Comparison of ENCODE assay signal across 9 mouse cellular contexts in the genomic region with DNA sequence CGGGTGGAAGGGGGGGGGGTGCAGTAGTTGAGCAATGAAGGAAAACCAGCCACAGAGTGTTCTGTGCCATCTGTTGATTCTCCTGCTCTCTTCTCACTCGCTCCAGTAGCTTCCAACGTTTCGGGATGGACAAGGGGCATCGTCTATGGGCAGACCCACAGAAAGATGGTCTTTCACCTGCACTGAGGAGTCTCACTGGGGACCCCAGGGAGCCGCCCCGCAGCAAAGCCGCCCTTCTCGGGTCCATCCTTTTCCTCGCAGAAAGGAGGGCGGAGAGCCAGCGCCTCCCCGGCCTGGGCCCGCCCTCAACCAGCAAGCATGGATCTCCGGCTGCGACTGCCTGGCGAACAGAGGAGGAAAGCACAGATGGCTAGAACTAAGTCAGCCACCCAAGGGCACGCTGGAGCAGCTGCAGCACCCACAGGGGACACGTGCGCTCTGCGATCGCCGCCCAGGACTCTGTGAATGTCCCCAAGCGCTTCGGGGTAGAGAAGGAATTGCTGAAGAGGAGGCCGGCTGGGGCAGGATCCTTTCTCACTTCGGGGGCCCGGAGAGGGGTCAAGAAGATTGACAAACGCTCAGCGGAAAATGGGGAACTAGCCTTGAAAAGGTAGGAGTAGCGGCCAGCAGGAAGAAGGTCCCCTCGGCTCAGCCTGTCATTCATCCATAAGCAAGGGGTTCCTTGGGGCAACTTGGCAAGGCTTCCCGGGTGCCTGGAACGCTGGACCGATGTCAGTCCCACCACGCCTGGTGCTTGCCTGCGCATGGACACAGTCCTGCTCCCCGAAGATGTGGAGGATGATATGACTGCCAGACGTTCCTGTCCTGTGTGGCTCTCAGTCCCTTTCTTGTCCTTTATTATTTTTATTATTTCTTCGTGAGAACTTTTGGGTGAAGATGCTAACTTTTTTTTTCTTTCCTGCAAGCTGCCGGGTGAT. TPM values are rescaled to one million over a fixed set of nuclear protein-coding genes. Genes with fewer than 3 reads are reported as not detected.
DNase-seq lines count a peak whose midpoint lies in the region; ATAC-seq and TF ChIP-seq lines count a peak whose summit lies in the region.
"Had no signal": no experiment of that assay in that cellular context is flagged by ENCODE, and none has a peak within 500 bp of the region (broad histone marks: within the 10 kb centered on the region; RNA-seq: fewer than 3 reads in every experiment).

A gene (plus strand): TSS at position 117 of the 938 bp plus-strand sequence.

- 14% methylated on average over 37 of the region's 41 CpGs for WGBS in embryonic facial prominence, embryonic 14.5 days
- 14% methylated on average over 41 of the region's 41 CpGs for WGBS in heart, embryonic 10.5 days
- 11% methylated on average over 41 of the region's 41 CpGs for WGBS in lung, adult 2 months

- peak within 1 kb of the TSS; percentile 77 for H3K9ac ChIP-seq in embryonic facial prominence, embryonic 14.5 days (ENCODE audit: low read depth, low read length)

- 0 out of 2 replicates have a peak, but pooled peaks cover 4% of the 10 kb centered on the region for H3K4me1 ChIP-seq in embryonic facial prominence, embryonic 14.5 days (ENCODE audit: control insufficient read depth, insufficient read depth, low read length)
- H3K4me1 ChIP-seq in heart, embryonic 10.5 days = peaks cover 9% of the 10 kb centered on the region; the same call in 1 of the 2 replicates
- no peaks in the 10 kb centered on the region for H3K4me1 ChIP-seq in lung, adult 2 months (ENCODE audit: control insufficient read depth, insufficient read depth, low read length)

- no peak for TF ChIP-seq POLR2A in lung, adult 2 months (IDR thresholded peaks at IDR 0.05; ENCODE audit: borderline replicate concordance, extremely low read depth, low read depth, low read length)

- no peaks in the 10 kb centered on the region for H3K36me3 ChIP-seq in embryonic facial prominence, embryonic 14.5 days (ENCODE audit: control insufficient read depth, insufficient read depth, low read length)
- H3K36me3 ChIP-seq in heart, embryonic 10.5 days = no peaks in the 10 kb centered on the region
- H3K36me3 ChIP-seq: G1E had no signal

- TF ChIP-seq CTCF in lung, adult 2 months (IDR thresholded peaks at IDR 0.05; ENCODE audit: insufficient read depth, low read length) = no peak

- peak within 1 kb of the TSS; percentile 51 for H3K4me3 ChIP-seq in embryonic facial prominence, embryonic 14.5 days (ENCODE audit: low read depth, low read length)
- peak within 1 kb of the TSS; percentile 65 for H3K4me3 ChIP-seq in heart, embryonic 10.5 days
- peak within 1 kb of the TSS; percentile 57 for H3K4me3 ChIP-seq in lung, adult 2 months (replicated peaks; ENCODE audit: extremely low read depth, low read depth, low read length)

- peak; percentile 91 for ATAC-seq in embryonic facial prominence, embryonic 14.5 days (ENCODE audit: low read depth)

- H3K27ac ChIP-seq in embryonic facial prominence, embryonic 14.5 days (replicated peaks; ENCODE audit: low read depth, low read length) = no peak within 1 kb of the TSS
- H3K27ac ChIP-seq in heart, embryonic 10.5 days = peak within 1 kb of the TSS; percentile 78

- DNase-seq in layer of hippocampus, adult 11-12 months (ENCODE audit: low spot score) = peak; percentile 40
- DNase-seq in layer of hippocampus, adult 9-10 months (ENCODE audit: low spot score) = no peak
- DNase-seq in embryonic facial prominence, embryonic 14.5 days (ENCODE audit: low spot score) = peak; percentile 75
- no peak for DNase-seq in heart, embryonic 10.5 days (ENCODE audit: low spot score)
- DNase-seq in kidney, postnatal 25 days = peak; percentile 14 to 53
- DNase-seq in lung, adult 2 months = peak; percentile 14
- peak; percentile 43 for DNase-seq in ovary, postnatal 14 days (ENCODE audit: low spot score)
- DNase-seq in thymus, postnatal 0 days (ENCODE audit: low spot score) = no peak

- H3K9me3 ChIP-seq in embryonic facial prominence, embryonic 14.5 days (ENCODE audit: control insufficient read depth, low read length) = no peaks in the 10 kb centered on the region
- H3K9me3 ChIP-seq in heart, embryonic 10.5 days = no peaks in the 10 kb centered on the region

- no peaks in the 10 kb centered on the region for H3K27me3 ChIP-seq in embryonic facial prominence, embryonic 14.5 days (replicated peaks; ENCODE audit: control insufficient read depth, insufficient read depth, low read length)
- peaks cover 26% of the 10 kb centered on the region; the same call in 1 of the 2 replicates for H3K27me3 ChIP-seq in heart, embryonic 10.5 days (ENCODE audit: insufficient read depth, poor library complexity, severe bottlenecking)

- peak within 1 kb of the TSS; percentile 92 for H3K4me2 ChIP-seq in embryonic facial prominence, embryonic 14.5 days (ENCODE audit: low read depth, low read length)

RNA-seq across cellular contexts. Expression of the gene that starts here (rescaled TPM):
- 5.0 and 5.6 TPM in 2 replicates for polyA plus RNA-seq in embryonic facial prominence, embryonic 14.5 days (2014; fragmentation: Nextera tagmentation; extraction: Ambion mirVana)
- 0.25 TPM in 1 of 2 replicates, not detected in the other for polyA plus RNA-seq in heart, embryonic 10.5 days (2016; fragmentation: Nextera tagmentation; extraction: Ambion mirVana)
- 0.76 and 0.91 TPM in 2 replicates for polyA plus RNA-seq in lung, adult 2 months (2012; rRNA removed)
- 0.26 and 0.27 TPM in 2 replicates for polyA plus RNA-seq in thymus, postnatal 0 days (2015; fragmentation: Nextera tagmentation; extraction: Ambion mirVana)
- polyA plus RNA-seq: G1E had no signal

Comparison
In these comparisons a context has a peak if more than half of its experiments do, and no peak if none do; other contexts are left out.
1. DNase-seq: peak in layer of hippocampus, adult 11-12 months (single experiment), embryonic facial prominence, embryonic 14.5 days (single experiment), kidney, postnatal 25 days (2 of 2) and ovary, postnatal 14 days (single experiment); none in layer of hippocampus, adult 9-10 months (single experiment), heart, embryonic 10.5 days (single experiment) and thymus, postnatal 0 days (single experiment).
2. Peak in DNase-seq and H3K4me3 ChIP-seq in lung, adult 2 months; RNA of the gene not detected or under 1 TPM.
3. Peak in every context shown above with its lines, with median percentiles within 50 percentile points of each other: H3K4me3 ChIP-seq.